Comparison of ENCODE assay signal across 8 mouse cellular contexts in genomic region chr17:47989951-47990378, GRCm38 (mm10). TPM values are rescaled to one million over a fixed set of nuclear protein-coding genes. Genes with fewer than 3 reads are reported as not detected.
DNase-seq lines count a peak whose midpoint lies in the region; ATAC-seq and TF ChIP-seq lines count a peak whose summit lies in the region.
"Had no signal": no experiment of that assay in that cellular context is flagged by ENCODE, and none has a peak within 500 bp of the region (broad histone marks: within the 10 kb centered on the region; RNA-seq: fewer than 3 reads in every experiment).

No protein-coding gene starts in this region.

- no peak overlapping the region for H3K4me2 ChIP-seq in hindbrain, embryonic 16.5 days (ENCODE audit: low read length)

- H3K27me3 ChIP-seq in hindbrain, embryonic 16.5 days (replicated peaks; ENCODE audit: control insufficient read depth, insufficient read depth, low read length), result no peaks in the 10 kb centered on the region

- no peak overlapping the region for H3K9ac ChIP-seq in hindbrain, embryonic 16.5 days (ENCODE audit: low read depth, low read length)

- TF ChIP-seq CTCF in brain, embryonic 14.5 days (IDR thresholded peaks at IDR 0.05; ENCODE audit: borderline replicate concordance, extremely low read depth, insufficient read depth, insufficient read length), result no peak

- WGBS in hindbrain, embryonic 16.5 days, result 3% methylated on average over 8 of the region's 8 CpGs

- no peak overlapping the region for H3K4me3 ChIP-seq in hindbrain, embryonic 16.5 days (ENCODE audit: low read length)

- DNase-seq in ES-CJ7 (ENCODE audit: low read depth, low spot score), result peak; percentile 89
- DNase-seq in brain, embryonic 14.5 days (ENCODE audit: low read depth), result peak; percentile 92
- DNase-seq in lung, postnatal 4 days, result peak; percentile 30 to 47
- DNase-seq in thymus, postnatal 36 days, result peak; percentile 61 to 69
- no peak for DNase-seq in cerebellum, postnatal 36 days
- DNase-seq in cerebellum, adult 8-10 months, result no peak

- no peaks in the 10 kb centered on the region for H3K36me3 ChIP-seq in hindbrain, embryonic 16.5 days (ENCODE audit: control insufficient read depth, insufficient read depth, low read length)

- peaks cover 7% of the 10 kb centered on the region for H3K4me1 ChIP-seq in hindbrain, embryonic 16.5 days (ENCODE audit: control insufficient read depth, insufficient read depth, low read depth, low read length)

- TF ChIP-seq POLR2A in brain, embryonic 14.5 days (IDR thresholded peaks at IDR 0.05; ENCODE audit: borderline replicate concordance, extremely low read depth, insufficient read depth, insufficient read length, poor library complexity, severe bottlenecking), result no peak

- no peak overlapping the region for H3K27ac ChIP-seq in hindbrain, embryonic 16.5 days (ENCODE audit: low read depth, low read length)

- peak; percentile 60 for ATAC-seq in hindbrain, embryonic 16.5 days

- 0 out of 2 replicates have a peak, but pooled peaks cover 2% of the 10 kb centered on the region for H3K9me3 ChIP-seq in hindbrain, embryonic 16.5 days (ENCODE audit: control insufficient read depth, low read length)

RNA-seq across cellular contexts. Expression of gene 1700122O11Rik, which starts 48.1 kb away (rescaled TPM):
- polyA plus RNA-seq in brain, embryonic 14.5 days (2012; rRNA removed), result not detected in 2 replicates
- not detected in 2 replicates for polyA plus RNA-seq in hindbrain, embryonic 16.5 days (2015; fragmentation: Nextera tagmentation; extraction: Ambion mirVana)
- polyA plus RNA-seq: heart, postnatal 0 days had no signal

Comparison
In these comparisons a context has a peak if more than half of its experiments do, and no peak if none do; other contexts are left out.
1. DNase-seq: peak in ES-CJ7 (single experiment), brain, embryonic 14.5 days (single experiment), lung, postnatal 4 days (2 of 2) and thymus, postnatal 36 days (2 of 2); none in cerebellum, postnatal 36 days (0 of 2) and cerebellum, adult 8-10 months (single experiment).